Mouse (Mus musculus) bone marrow macrophage, adult 2 months (primary cell): Measurements from ENCODE around the gene Dab1.

ENCODE experiments used
- CTCF ChIP-seq: IDR thresholded peaks from 2 replicates; pipeline ENCODE4 v1.5.1; 2012; ENCODE audit warnings: low read depth, mild to moderate bottlenecking, low read length, moderate library complexity
- POLR2A ChIP-seq: IDR thresholded peaks from 2 replicates; pipeline ENCODE4 v1.6.1; 2012; ENCODE audit warnings: mild to moderate bottlenecking, low read depth, low read length, borderline replicate concordance

DNA sequence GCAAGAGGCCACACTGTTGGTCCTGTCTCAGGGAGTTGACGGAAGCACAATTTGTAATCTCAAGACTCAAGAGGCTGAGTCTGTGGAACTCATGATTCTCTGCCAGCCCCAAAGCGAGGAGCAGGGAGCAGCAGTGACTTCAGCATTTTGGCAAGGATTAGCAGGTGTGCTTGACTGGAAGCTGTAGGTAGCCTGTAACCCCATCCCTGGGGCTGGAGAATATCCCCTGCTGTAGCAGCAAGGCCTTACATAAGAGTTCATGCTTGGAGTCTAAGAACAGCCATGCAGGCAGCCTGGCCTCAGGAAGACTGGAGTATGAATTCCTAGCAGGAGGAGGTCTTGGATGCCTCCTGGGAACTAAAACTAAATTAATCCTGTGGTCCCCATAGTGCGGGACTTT lies 849.5 kb downstream of the Dab1 start:
- no peak for TF ChIP-seq POLR2A
- no peak for TF ChIP-seq CTCF
